Mouse (Mus musculus) heart, adult 9 months (tissue): ENCODE measurements around the gene Uba52.

ENCODE experiments used
- DNase-seq, 2 experiments: peaks; one replicate each; pipeline ENCODE4 v3.0.0; 2022; ENCODE audit warnings: low spot score in 2 of 2

Gene Uba52

DNA sequence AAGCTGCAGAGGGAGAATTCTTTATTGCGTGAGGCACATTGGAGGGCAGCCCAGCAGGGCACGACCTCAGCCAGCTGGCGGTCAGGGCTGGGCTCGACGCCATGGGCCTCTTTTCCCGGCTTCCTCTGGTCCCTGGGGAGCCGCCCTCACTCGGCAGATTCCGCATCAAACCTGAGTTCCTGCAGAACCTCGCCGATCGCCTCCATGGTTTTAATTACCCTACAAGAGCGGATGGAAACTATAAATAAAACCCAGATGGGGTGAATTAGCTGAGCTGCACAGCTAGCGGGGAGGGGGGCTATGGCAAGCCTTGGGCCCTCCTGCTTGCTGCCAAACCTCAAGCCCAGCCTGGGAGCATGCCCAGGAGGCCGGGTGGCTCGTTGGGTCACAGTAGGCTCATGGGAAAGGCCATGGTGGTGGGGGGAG lies 6.3 kb downstream of the Uba52 start:
- DNase-seq = peak; percentile 59 to 71

DNA sequence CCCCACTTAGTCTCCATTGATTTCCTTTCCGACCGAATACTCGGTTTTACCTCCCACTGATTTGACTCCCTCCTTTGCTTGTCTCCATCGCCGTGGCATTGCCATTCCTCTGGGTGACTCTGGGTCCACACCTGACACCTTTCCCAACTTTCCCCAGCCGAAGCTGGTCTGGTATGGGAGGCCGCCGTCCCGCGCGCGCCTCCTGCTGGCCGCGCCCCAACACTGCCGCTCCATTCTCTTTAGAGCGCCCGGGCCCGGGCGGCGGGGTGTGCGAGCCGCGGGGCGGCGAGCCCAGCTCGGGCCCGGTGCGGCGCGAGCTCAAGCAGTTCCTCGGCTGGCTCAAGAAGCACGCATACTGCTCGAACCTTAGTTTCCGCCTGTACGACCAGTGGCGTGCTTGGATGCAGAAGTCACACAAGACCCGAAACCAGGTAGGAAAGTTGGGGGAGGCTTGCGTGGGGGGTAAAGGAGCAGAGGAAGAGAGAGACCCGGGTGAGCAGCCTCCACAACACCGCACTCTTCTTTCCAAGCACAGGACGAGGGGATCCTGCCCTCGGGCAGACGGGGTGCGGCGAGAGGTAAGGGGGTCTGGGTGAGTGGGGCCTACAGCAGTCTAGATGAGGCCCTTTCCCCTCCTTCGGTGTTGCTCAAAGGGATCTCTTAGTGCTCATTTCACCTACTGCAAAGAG lies 7.4 kb downstream of the Uba52 start:
- peak in 1 of 2 experiments; percentile 61 for DNase-seq

DNA sequence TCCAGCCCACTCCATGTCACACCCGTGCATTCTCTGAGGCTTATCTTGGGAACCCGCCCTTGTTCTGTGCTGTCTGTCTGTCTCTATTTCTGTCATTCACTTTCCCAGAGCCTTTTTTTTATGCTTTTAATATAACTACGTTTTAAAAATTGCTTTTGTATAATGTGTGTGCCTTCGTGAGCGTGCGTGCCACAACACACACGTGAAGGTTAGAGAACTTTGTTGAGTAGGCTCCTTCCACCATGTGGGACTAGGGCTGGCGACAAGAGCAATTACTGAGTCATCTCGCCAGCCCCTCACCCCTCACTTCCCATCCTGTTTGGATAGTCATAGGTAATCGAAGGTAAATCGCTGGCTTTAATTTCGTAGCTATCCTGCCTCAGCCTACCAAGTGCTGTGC lies 8.1 kb downstream of the Uba52 start:
- DNase-seq = no peak

DNA sequence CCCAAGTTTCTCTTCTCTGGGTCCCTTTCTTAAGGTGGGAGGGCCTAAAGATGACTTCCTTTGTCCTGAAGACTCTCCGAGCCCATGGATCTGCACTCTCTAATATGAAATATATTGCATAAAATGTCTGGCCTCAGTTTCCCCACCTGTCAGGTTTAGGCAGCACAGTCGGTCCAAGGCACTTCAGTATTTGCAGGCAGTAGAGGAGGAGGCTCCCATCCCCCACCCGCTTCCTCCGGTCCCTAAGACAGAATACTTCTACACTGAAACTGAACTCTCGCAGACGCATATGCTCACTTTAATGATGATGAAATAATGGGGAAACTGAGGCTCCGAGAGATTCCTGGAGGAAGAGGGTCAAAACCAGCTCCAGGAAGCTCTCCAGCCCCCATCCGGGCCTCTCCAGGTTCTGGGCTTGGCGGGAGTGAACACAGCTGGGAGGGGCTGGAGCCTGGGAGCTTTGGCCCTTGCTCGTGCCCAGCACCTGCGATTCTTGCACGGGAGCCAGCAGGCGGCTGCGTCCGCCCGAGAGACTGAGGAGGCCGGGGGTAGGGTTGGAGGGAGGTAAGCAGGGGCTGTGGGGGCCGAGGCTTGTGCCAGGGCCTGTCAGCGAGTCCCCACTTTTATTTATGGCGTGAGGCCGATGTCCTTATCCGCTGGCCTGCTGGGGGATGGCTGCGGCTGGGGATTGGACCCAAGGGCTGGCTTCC lies 8.6 kb downstream of the Uba52 start:
- no peak for DNase-seq

DNA sequence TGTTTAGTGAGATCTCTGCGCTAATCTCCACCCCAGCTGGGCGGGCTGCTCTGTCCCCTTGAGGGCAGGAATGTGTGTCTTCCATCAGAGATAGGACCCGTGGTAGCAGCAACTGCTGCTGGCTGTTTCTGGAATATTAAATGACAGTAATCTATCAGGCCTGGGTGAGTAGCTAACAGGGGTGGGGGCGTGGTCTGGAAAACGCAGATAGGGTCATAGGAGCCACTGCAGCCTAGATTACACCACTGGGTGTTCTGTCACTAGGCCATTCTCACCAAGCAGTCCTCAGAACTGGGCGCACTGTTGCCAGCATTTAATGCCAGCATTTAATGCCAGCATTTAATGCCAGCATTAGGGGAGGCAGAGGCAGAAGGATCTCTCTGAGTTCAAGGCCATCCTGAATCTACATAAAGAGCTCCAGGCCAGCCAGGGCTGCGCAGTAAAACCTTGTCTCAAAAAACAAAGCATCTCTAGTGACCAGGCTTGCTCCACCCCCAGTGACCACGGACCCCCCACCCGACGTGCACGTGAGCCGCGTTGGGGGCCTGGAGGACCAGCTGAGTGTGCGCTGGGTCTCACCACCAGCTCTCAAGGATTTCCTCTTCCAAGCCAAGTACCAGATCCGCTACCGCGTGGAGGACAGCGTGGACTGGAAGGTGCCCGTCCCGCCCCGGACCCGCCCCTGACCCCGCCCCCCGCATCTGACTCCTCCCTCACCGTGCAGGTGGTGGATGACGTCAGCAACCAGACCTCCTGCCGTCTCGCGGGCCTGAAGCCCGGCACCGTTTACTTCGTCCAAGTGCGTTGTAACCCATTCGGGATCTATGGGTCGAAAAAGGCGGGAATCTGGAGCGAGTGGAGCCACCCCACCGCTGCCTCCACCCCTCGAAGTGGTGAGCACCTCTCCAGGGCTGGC lies 10.0 kb downstream of the Uba52 start:
- no peak for DNase-seq

- DNase-seq = no peak
These were observed 14.9 kb downstream of the Uba52 start for GRCm38 (mm10) chr8:70495771-70496062.

GRCm38 (mm10) chr8:70495001-70495770 lies 15.4 kb downstream of the Uba52 start:
- no peak for DNase-seq

DNA sequence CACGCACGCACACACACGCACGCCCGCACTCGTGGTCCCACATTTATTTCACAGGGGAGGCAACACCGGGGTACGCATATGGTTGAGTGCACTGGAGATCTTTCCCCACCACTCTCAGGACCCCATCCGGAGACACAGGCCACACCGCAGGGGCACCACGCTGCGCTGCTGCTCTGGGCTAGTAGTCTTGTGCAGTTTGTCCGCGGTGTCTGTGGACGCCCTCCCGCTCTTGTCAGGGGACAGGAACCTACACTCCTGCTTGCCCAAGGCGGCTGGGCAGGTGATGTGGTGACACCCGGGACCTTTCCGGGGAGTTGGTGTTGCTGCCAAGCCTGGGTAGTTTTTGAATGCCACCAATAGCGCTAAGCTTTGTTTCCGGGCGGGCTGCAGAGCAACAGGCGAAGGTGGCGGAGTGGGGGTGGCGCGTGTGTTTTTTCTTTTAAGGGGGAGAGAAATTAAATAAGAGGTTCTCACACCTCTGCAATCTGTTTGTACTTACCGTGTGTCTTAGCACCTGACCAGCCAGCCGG lies 16.1 kb downstream of the Uba52 start:
- no peak for DNase-seq

DNA sequence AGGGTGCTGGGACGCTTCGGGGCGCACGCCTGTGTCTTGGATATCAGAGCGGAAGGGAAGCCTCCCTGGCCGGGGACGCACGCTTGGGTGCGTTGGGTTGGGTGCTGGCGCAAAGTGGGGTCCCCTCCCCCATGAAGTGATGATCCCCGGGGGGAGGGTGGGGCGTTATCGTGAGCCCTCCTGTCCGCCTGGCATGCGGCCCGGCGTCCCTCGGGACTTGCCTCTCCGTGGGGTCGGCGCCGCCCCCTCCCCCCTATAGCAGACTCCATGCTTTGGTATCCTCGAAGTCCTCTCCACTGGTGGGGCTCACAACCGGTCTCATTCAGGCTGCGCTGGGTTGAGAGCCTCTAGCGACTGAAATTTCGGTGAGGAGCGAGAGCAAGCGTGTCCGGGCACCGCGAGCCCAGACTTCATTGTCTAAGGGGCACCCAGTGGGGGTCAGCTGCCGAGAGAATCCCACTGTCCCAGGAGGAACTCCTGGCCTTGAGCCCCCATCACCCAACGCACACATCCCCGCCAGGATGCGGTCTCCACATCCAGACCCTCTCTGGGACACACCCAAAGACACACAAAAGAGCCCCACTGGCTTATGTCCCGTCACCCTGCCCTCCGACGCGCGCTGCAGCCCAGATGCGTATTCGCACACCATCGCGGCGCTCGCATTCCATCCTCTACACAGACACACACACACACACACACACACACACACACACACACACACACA lies 16.7 kb downstream of the Uba52 start:
- no peak for DNase-seq

- DNase-seq = no peak
These were observed 17.6 kb downstream of the Uba52 start, which contains the start of gene Crlf1 for GRCm38 (mm10) chr8:70492664-70493640. Gene Crlf1 (plus strand): TSS chr8:70493158.

- DNase-seq = no peak
These were observed 19.6 kb downstream of the Uba52 start for GRCm38 (mm10) chr8:70490880-70491495.

GRCm38 (mm10) chr8:70490061-70490879 lies 20.3 kb downstream of the Uba52 start:
- no peak for DNase-seq

DNA sequence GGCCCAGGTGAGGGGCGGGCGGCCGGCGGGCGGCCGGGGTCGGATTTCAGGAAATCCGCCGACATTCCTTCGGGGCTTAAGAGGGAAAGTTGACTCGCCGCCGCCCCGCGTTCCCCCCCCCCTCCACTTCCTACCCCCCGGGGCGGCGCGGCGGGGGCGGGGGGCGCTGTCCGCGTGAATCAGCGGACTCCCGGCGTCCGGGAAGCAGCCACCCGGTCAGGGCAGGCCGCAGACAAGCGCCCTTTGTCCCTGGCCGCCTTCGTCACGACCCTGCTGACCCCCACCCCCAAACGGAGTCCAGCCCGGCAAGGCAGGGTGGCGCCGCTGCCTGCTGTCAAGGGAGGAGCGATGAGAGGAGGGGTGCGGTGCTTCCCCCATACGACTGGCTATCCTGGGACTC lies 21.0 kb downstream of the Uba52 start:
- no peak for DNase-seq

- no peak for DNase-seq
These were observed 21.6 kb downstream of the Uba52 start for GRCm38 (mm10) chr8:70488931-70489470.

DNA sequence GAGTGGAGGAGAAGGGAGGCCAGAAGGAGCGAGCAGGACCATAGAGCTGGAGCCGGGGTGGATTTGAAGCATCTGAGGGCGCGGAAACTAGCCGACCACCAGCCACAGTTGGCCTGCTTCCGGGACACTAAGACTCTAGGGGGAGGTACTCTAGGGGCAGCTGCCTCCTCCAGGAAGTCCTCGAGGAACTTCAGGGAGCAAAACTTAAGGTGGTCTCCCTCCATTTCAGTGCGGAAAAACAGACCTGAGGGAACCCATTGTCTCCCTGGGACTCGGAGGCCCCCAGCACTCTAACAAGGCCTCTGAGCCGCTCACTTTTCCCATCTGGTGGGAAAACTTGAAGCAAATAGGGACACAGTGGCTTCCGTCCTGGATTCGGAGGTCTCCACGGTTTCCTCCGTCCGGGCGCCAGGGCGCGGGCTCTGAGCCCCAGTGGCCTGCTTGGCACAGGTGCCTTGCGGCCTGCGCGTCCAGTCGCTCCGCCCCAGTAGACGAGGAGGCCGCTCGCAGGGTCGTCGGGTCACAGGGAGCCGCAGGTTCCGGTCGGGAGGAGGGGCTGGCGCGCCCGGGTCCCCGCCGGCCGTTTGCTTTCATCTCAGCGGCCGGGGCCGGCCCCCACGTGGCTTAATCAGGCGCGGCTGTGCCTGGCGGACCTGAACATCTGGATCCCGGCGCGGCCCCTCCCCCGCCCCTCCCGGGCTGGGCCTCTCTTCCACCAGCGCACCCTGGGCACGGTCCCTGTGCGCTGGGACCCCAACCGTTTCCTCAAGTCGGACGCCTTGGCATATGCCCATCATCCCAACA lies 22.4 kb downstream of the Uba52 start:
- no peak for DNase-seq

GRCm38 (mm10) chr8:70486941-70487520 lies 23.6 kb downstream of the Uba52 start, which contains the start of gene Tmem59l:
Gene Tmem59l (minus strand): TSS chr8:70487358.
- DNase-seq = no peak
